Mouse (Mus musculus) hindbrain, postnatal 0 days (tissue): ENCODE measurements at regions not wholly inside any gene's neighbourhood (a gene's known extent, or its start where the extent isn't known, plus 50 kb on each side); places are given as distances from the start of the nearest gene placed in this dataset.

ENCODE experiments used
- ATAC-seq: fragments of 200-750 bp; cut with Nextera tagmentation; 2 replicates; pipeline ENCODE4 v1.8.0; 2017; ENCODE audit warnings: mild to moderate bottlenecking, moderate TSS enrichment, moderate library complexity
- DNase-seq: peaks from one replicate; pipeline ENCODE4 v3.0.0-alpha.2; 2015; ENCODE audit warnings: low spot score
- H3K27ac ChIP-seq: fragments of 300-500 bp; sonication (generic); 2 replicates; pipeline ENCODE4 v1.5.1; 2014; ENCODE audit warnings: mild to moderate bottlenecking
- H3K27me3 ChIP-seq: fragments of 300-500 bp; sonication (generic); 2 replicates; pipeline ENCODE4 v1.6.1; 2014; ENCODE audit warnings: low read length, mixed read lengths; ENCODE audit not compliant: insufficient read depth
- H3K36me3 ChIP-seq: fragments of 300-500 bp; sonication (generic); 2 replicates; pipeline ENCODE4 v1.6.1; 2014; ENCODE audit warnings: low read length, mixed read lengths; ENCODE audit not compliant: insufficient read depth
- H3K4me1 ChIP-seq: fragments of 300-500 bp; sonication (generic); 2 replicates; pipeline ENCODE4 v1.6.1; 2014; ENCODE audit warnings: antibody characterized with exemption, low read length, mixed read lengths; ENCODE audit not compliant: insufficient read depth
- H3K4me2 ChIP-seq: fragments of 300-500 bp; sonication (generic); 2 replicates; pipeline ENCODE4 v1.6.1; 2014; ENCODE audit warnings: low read depth, mild to moderate bottlenecking, low read length, moderate library complexity, mixed read lengths
- H3K4me3 ChIP-seq: fragments of 300-500 bp; sonication (generic); 2 replicates; pipeline ENCODE4 v1.5.1; 2014; ENCODE audit warnings: low read length
- H3K9ac ChIP-seq: fragments of 300-500 bp; sonication (generic); replicated peaks from 2 replicates; pipeline ENCODE4 v1.6.1; 2014; ENCODE audit warnings: mild to moderate bottlenecking, low read length, moderate library complexity, mixed read lengths
- H3K9me3 ChIP-seq: fragments of 300-500 bp; sonication (generic); 2 replicates; pipeline ENCODE4 v1.6.1; 2016; ENCODE audit warnings: low read length, mixed read lengths
- CTCF ChIP-seq: IDR thresholded peaks from 2 replicates; pipeline ENCODE4 v1.5.1; 2016; ENCODE audit warnings: antibody characterized with exemption, control low read depth, low read depth
- WGBS: fragments of 180-500 bp; shearing (Covaris S2); extraction: QIAGEN DNeasy Blood & Tissue Kit; methylation state at CpG from one replicate; pipeline ENCODE4 v1.1.7; 2014; 5-methylcytosine and 5-hydroxymethylcytosine counted together

GRCm38 (mm10) chr3:34510723-34511122 is 139.5 kb upstream of the Sox2 start:
- Histone ChIP-seq H3K4me3 (no peak overlapping the region), H3K9ac (no peak overlapping the region), H3K27me3 (no peaks in the 10 kb centered on the region), H3K4me1 (no peaks in the 10 kb centered on the region), H3K27ac (no peak overlapping the region), H3K9me3 (peaks cover 5% of the 10 kb centered on the region; the same call in 1 of the 2 replicates), H3K4me2 (no peak overlapping the region), H3K36me3 (no peaks in the 10 kb centered on the region)
- no peak for DNase-seq
- no peak for TF ChIP-seq CTCF
- no peak for ATAC-seq
- 87% methylated on average over 4 of the region's 4 CpGs for WGBS

- H3K4me2 ChIP-seq: no peak overlapping the region
- no peaks in the 10 kb centered on the region for H3K4me1 ChIP-seq
- H3K4me3 ChIP-seq: no peak overlapping the region
- H3K36me3 ChIP-seq: no peaks in the 10 kb centered on the region
- H3K9me3 ChIP-seq: no peaks in the 10 kb centered on the region
- no peak for ATAC-seq
- no peak overlapping the region for H3K9ac ChIP-seq
- no peak overlapping the region for H3K27ac ChIP-seq
- TF ChIP-seq CTCF: peak; percentile 51
- 35% methylated on average over 5 of the region's 5 CpGs for whole genome bisulfite sequencing
- DNase-seq: peak; percentile 49
- H3K27me3 ChIP-seq: no peaks in the 10 kb centered on the region
These were observed 141.0 kb upstream of the Sox2 start for GRCm38 (mm10) chr3:34509160-34509559.

- WGBS: 19% methylated on average over 3 of the region's 3 CpGs
- Histone ChIP-seq H3K9me3 (no peaks in the 10 kb centered on the region), H3K4me1 (no peaks in the 10 kb centered on the region), H3K9ac (no peak overlapping the region), H3K36me3 (no peaks in the 10 kb centered on the region), H3K4me2 (no peak overlapping the region), H3K4me3 (no peak overlapping the region), H3K27ac (no peak overlapping the region), H3K27me3 (no peaks in the 10 kb centered on the region)
- no peak for TF ChIP-seq CTCF
- ATAC-seq (no peak), DNase-seq (no peak)
These were observed 145.7 kb upstream of the Sox2 start for GRCm38 (mm10) chr3:34504573-34504894.

- Histone ChIP-seq H3K4me3 (no peak overlapping the region), H3K27ac (no peak overlapping the region), H3K9ac (no peak overlapping the region), H3K27me3 (no peaks in the 10 kb centered on the region), H3K9me3 (no peaks in the 10 kb centered on the region), H3K4me2 (no peak overlapping the region), H3K4me1 (no peaks in the 10 kb centered on the region), H3K36me3 (no peaks in the 10 kb centered on the region)
- no peak for TF ChIP-seq CTCF
- no peak for ATAC-seq
- 51% methylated on average over 13 of the region's 13 CpGs for WGBS
- DNase-seq: no peak
These were observed 146.2 kb upstream of the Sox2 start for GRCm38 (mm10) chr3:34503874-34504572.

GRCm38 (mm10) chr3:34496839-34497238 is 153.4 kb upstream of the Sox2 start:
- no peaks in the 10 kb centered on the region for H3K9me3 ChIP-seq
- ATAC-seq: peak; percentile 71
- TF ChIP-seq CTCF: no peak
- no peak overlapping the region for H3K4me3 ChIP-seq
- WGBS: 68% methylated on average over 8 of the region's 8 CpGs
- no peaks in the 10 kb centered on the region for H3K27me3 ChIP-seq
- H3K4me2 ChIP-seq: no peak overlapping the region
- DNase-seq: peak; percentile 19
- H3K36me3 ChIP-seq: no peaks in the 10 kb centered on the region
- no peaks in the 10 kb centered on the region for H3K4me1 ChIP-seq
- H3K27ac ChIP-seq: no peak overlapping the region
- no peak overlapping the region for H3K9ac ChIP-seq

- WGBS: 78% methylated on average over 3 of the region's 3 CpGs
- H3K27ac ChIP-seq: no peak overlapping the region
- H3K4me1 ChIP-seq: no peaks in the 10 kb centered on the region
- H3K36me3 ChIP-seq: no peaks in the 10 kb centered on the region
- H3K9ac ChIP-seq: no peak overlapping the region
- no peak for DNase-seq
- no peaks in the 10 kb centered on the region for H3K27me3 ChIP-seq
- ATAC-seq: no peak
- TF ChIP-seq CTCF: no peak
- no peak overlapping the region for H3K4me3 ChIP-seq
- no peak overlapping the region for H3K4me2 ChIP-seq
- no peaks in the 10 kb centered on the region for H3K9me3 ChIP-seq
These were observed 154.6 kb upstream of the Sox2 start for GRCm38 (mm10) chr3:34495615-34496014.

GRCm38 (mm10) chr3:34493921-34494320 is 156.3 kb upstream of the Sox2 start:
- ATAC-seq (no peak), DNase-seq (no peak)
- no peaks in the 10 kb centered on the region for H3K9me3 ChIP-seq
- H3K36me3 ChIP-seq: no peaks in the 10 kb centered on the region
- no peak overlapping the region for H3K27ac ChIP-seq
- no peaks in the 10 kb centered on the region for H3K4me1 ChIP-seq
- no peak for TF ChIP-seq CTCF
- no peak overlapping the region for H3K9ac ChIP-seq
- no peak overlapping the region for H3K4me3 ChIP-seq
- H3K27me3 ChIP-seq: no peaks in the 10 kb centered on the region
- no peak overlapping the region for H3K4me2 ChIP-seq
